Mouse (Mus musculus) thymus, adult 2 months (tissue): Measurements from ENCODE around the gene Defa23.
"Not testable (repeated sequence)": the region's sequence is repeated elsewhere in the genome, so short reads cannot be mapped to it uniquely, and the experiment has no call there.

Source experiments
- CTCF ChIP-seq: fragments of 200-500 bp; IDR thresholded peaks from 2 replicates; pipeline ENCODE4 v1.5.1; 2012; ENCODE audit warnings: mild to moderate bottlenecking, control low read depth, low read length, moderate library complexity, borderline replicate concordance; ENCODE audit not compliant: control insufficient read depth, poor library complexity, insufficient read depth; ENCODE audit errors: extremely low read depth
- POLR2A ChIP-seq: fragments of 200-500 bp; IDR thresholded peaks from 2 replicates; pipeline ENCODE4 v1.6.1; 2012; ENCODE audit warnings: mild to moderate bottlenecking, low read length, control low read depth, moderate library complexity; ENCODE audit not compliant: control insufficient read depth, poor library complexity, insufficient read depth; ENCODE audit errors: extremely low read depth

- not testable (repeated sequence) for TF ChIP-seq CTCF, POLR2A
These were observed at the start of gene Defa23 for GRCm38 (mm10) chr8:21054747-21055146.
